Mouse (Mus musculus) lung, embryonic 16.5 days (tissue): Measurements from ENCODE around the gene Tead3. TPM values are rescaled to one million over a fixed set of nuclear protein-coding genes. Genes with fewer than 3 reads are reported as not detected.

Experiments used
- ATAC-seq: fragments of 200-750 bp; cut with Nextera tagmentation; 2 replicates; pipeline ENCODE4 v1.8.0; 2017; ENCODE audit warnings: low read depth, mild to moderate bottlenecking, moderate library complexity
- H3K27ac ChIP-seq: fragments of 300-500 bp; sonication (generic); 2 replicates; pipeline ENCODE4 v1.5.1; 2014; ENCODE audit warnings: mild to moderate bottlenecking, control low read depth, low read length
- H3K27me3 ChIP-seq: fragments of 300-500 bp; sonication (generic); 2 replicates; pipeline ENCODE4 v1.6.1; 2014; ENCODE audit warnings: low read depth, low read length, mixed read lengths; ENCODE audit not compliant: control insufficient read depth, insufficient read depth
- H3K36me3 ChIP-seq: fragments of 300-500 bp; sonication (generic); 2 replicates; pipeline ENCODE4 v1.6.1; 2014; ENCODE audit warnings: low read length; ENCODE audit not compliant: control insufficient read depth, insufficient read depth
- H3K4me1 ChIP-seq: fragments of 300-500 bp; sonication (generic); replicated peaks from 2 replicates; pipeline ENCODE4 v1.6.1; 2014; ENCODE audit warnings: low read length, mixed read lengths; ENCODE audit not compliant: control insufficient read depth, insufficient read depth
- H3K4me2 ChIP-seq: fragments of 300-500 bp; sonication (generic); 2 replicates; pipeline ENCODE4 v1.6.1; 2014; ENCODE audit warnings: low read depth, low read length, control low read depth
- H3K4me3 ChIP-seq: fragments of 300-500 bp; sonication (generic); 2 replicates; pipeline ENCODE4 v1.5.1; 2014; ENCODE audit warnings: mild to moderate bottlenecking, low read length, control low read depth
- H3K9ac ChIP-seq: fragments of 300-500 bp; sonication (generic); 2 replicates; pipeline ENCODE4 v1.6.1; 2014; ENCODE audit warnings: low read length, control low read depth
- H3K9me3 ChIP-seq: fragments of 300-500 bp; sonication (generic); 2 replicates; pipeline ENCODE4 v1.6.1; 2016; ENCODE audit warnings: low read length; ENCODE audit not compliant: control insufficient read depth
- whole genome bisulfite sequencing: fragments of 180-500 bp; shearing (Covaris S2); extraction: QIAGEN DNeasy Blood & Tissue Kit; methylation state at CpG from one replicate; pipeline ENCODE4 v1.1.7; 2014; 5-methylcytosine and 5-hydroxymethylcytosine counted together
- polyA plus RNA-seq: library from polyadenylated mRNA; unstranded; fragments of >200 nt; fragmentation: Nextera tagmentation; extraction: Ambion mirVana; gene quantifications from 2 replicates; pipeline ENCODE4 v1.2.1, GENCODE M21; 2015

The Tead3 gene
- polyA plus RNA-seq, 1 experiment from 2014 or later = 11.6 TPM

GRCm38 (mm10) chr17:28375592-28376061, 25.0 kb upstream of the Tead3 start:
- H3K9ac ChIP-seq = no peak overlapping the region
- WGBS = 10% methylated on average over 17 of the region's 17 CpGs
- peak overlapping the region; percentile 32 for H3K4me2 ChIP-seq
- peak; percentile 32 for ATAC-seq
- H3K36me3 ChIP-seq = no peaks in the 10 kb centered on the region
- no peaks in the 10 kb centered on the region for H3K4me1 ChIP-seq
- no peak overlapping the region for H3K27ac ChIP-seq
- H3K27me3 ChIP-seq = peaks cover 10% of the 10 kb centered on the region
- H3K9me3 ChIP-seq = no peaks in the 10 kb centered on the region
- no peak overlapping the region for H3K4me3 ChIP-seq

- Histone ChIP-seq H3K9ac (no peak overlapping the region), H3K27ac (no peak overlapping the region), H3K4me2 (no peak overlapping the region), H3K27me3 (peaks cover 10% of the 10 kb centered on the region), H3K9me3 (no peaks in the 10 kb centered on the region), H3K4me3 (no peak overlapping the region), H3K36me3 (no peaks in the 10 kb centered on the region), H3K4me1 (no peaks in the 10 kb centered on the region)
- ATAC-seq = no peak
- WGBS = 11% methylated on average over 16 of the region's 16 CpGs
Measured at GRCm38 (mm10) chr17:28374494-28374893, 23.9 kb upstream of the Tead3 start.

- Histone ChIP-seq H3K4me2 (no peak overlapping the region), H3K36me3 (no peaks in the 10 kb centered on the region), H3K4me1 (no peaks in the 10 kb centered on the region; the same call in 1 of the 2 replicates), H3K27me3 (peaks cover 10% of the 10 kb centered on the region), H3K4me3 (no peak overlapping the region), H3K9me3 (no peaks in the 10 kb centered on the region), H3K9ac (no peak overlapping the region), H3K27ac (no peak overlapping the region)
- ATAC-seq = peak; percentile 52; the same call in 1 of the 2 replicates
- WGBS = 15% methylated on average over 10 of the region's 10 CpGs
Measured at GRCm38 (mm10) chr17:28373821-28374220, 23.2 kb upstream of the Tead3 start.

GRCm38 (mm10) chr17:28371941-28372340, 21.3 kb upstream of the Tead3 start:
- no peaks in the 10 kb centered on the region; the same call in 1 of the 2 replicates for H3K4me1 ChIP-seq
- H3K36me3 ChIP-seq = no peaks in the 10 kb centered on the region
- no peak for ATAC-seq
- H3K27me3 ChIP-seq = peaks cover 10% of the 10 kb centered on the region
- no peak overlapping the region for H3K4me2 ChIP-seq
- no peak overlapping the region for H3K4me3 ChIP-seq
- H3K9ac ChIP-seq = no peak overlapping the region
- 59% methylated on average over 1 of the region's 1 CpGs for WGBS
- H3K27ac ChIP-seq = no peak overlapping the region
- H3K9me3 ChIP-seq = no peaks in the 10 kb centered on the region

- H3K36me3 ChIP-seq = no peaks in the 10 kb centered on the region
- H3K4me1 ChIP-seq = no peaks in the 10 kb centered on the region; the same call in 1 of the 2 replicates
- 0 out of 2 replicates have a peak overlapping the region, but pooled peaks have one; percentile 7 for H3K9ac ChIP-seq
- H3K27ac ChIP-seq = no peak overlapping the region
- 41% methylated on average over 2 of the region's 2 CpGs for WGBS
- H3K4me3 ChIP-seq = no peak overlapping the region
- H3K4me2 ChIP-seq = no peak overlapping the region
- peaks cover 10% of the 10 kb centered on the region for H3K27me3 ChIP-seq
- no peak for ATAC-seq
- H3K9me3 ChIP-seq = no peaks in the 10 kb centered on the region
Measured at GRCm38 (mm10) chr17:28371286-28371685, 20.7 kb upstream of the Tead3 start.

- Histone ChIP-seq H3K9me3 (no peaks in the 10 kb centered on the region), H3K4me2 (no peak overlapping the region), H3K4me1 (peaks cover 4% of the 10 kb centered on the region), H3K27me3 (peaks cover 7% of the 10 kb centered on the region), H3K27ac (no peak overlapping the region), H3K9ac (no peak overlapping the region), H3K36me3 (no peaks in the 10 kb centered on the region), H3K4me3 (no peak overlapping the region)
- peak; percentile 53; the same call in 1 of the 2 replicates for ATAC-seq
- WGBS = 56% methylated on average over 5 of the region's 5 CpGs
Measured at GRCm38 (mm10) chr17:28369056-28369455, 18.4 kb upstream of the Tead3 start.

- ATAC-seq = peak; percentile 54
- H3K4me2 ChIP-seq = no peak overlapping the region
- no peaks in the 10 kb centered on the region for H3K9me3 ChIP-seq
- no peak overlapping the region for H3K4me3 ChIP-seq
- H3K27ac ChIP-seq = peak overlapping the region; percentile 17; the same call in 1 of the 2 replicates
- WGBS = 4% methylated on average over 13 of the region's 13 CpGs
- peaks cover 10% of the 10 kb centered on the region for H3K4me1 ChIP-seq
- peaks cover 13% of the 10 kb centered on the region for H3K27me3 ChIP-seq
- H3K36me3 ChIP-seq = no peaks in the 10 kb centered on the region
- peak overlapping the region; percentile 31; the same call in 1 of the 2 replicates for H3K9ac ChIP-seq
Measured at GRCm38 (mm10) chr17:28368449-28368848, 17.8 kb upstream of the Tead3 start.

- H3K4me1 ChIP-seq = peaks cover 28% of the 10 kb centered on the region
Measured at GRCm38 (mm10) chr17:28365122-28365521, 14.5 kb upstream of the Tead3 start, which contains the start of gene Tulp1. Gene Tulp1, minus strand, starts transcription at chr17:28365222.

GRCm38 (mm10) chr17:28363507-28363906, 12.9 kb upstream of the Tead3 start:
- H3K27ac ChIP-seq = no peak overlapping the region
- peak overlapping the region; percentile 60 for H3K4me2 ChIP-seq
- peak overlapping the region; percentile 60; the same call in 1 of the 2 replicates for H3K9ac ChIP-seq
- ATAC-seq = no peak
- peak overlapping the region; percentile 31; the same call in 1 of the 2 replicates for H3K4me3 ChIP-seq
- H3K27me3 ChIP-seq = peaks cover 17% of the 10 kb centered on the region
- WGBS = 36% methylated on average over 6 of the region's 6 CpGs
- peaks cover 31% of the 10 kb centered on the region for H3K4me1 ChIP-seq
- H3K36me3 ChIP-seq = no peaks in the 10 kb centered on the region
- no peaks in the 10 kb centered on the region for H3K9me3 ChIP-seq

More at GRCm38 (mm10) chr17:28365122-28365521, 14.5 kb upstream of the Tead3 start, which contains the start of gene Tulp1:
- peak within 1 kb of the TSS; percentile 57 for H3K9ac ChIP-seq
- peaks cover 17% of the 10 kb centered on the region for H3K27me3 ChIP-seq
- peak within 1 kb of the TSS; percentile 31 for H3K4me3 ChIP-seq
- WGBS = 47% methylated on average over 8 of the region's 8 CpGs
- H3K36me3 ChIP-seq = no peaks in the 10 kb centered on the region
- ATAC-seq = no peak
- no peaks in the 10 kb centered on the region for H3K9me3 ChIP-seq
- H3K4me2 ChIP-seq = peak within 1 kb of the TSS; percentile 51
- H3K27ac ChIP-seq = no peak within 1 kb of the TSS
